Mouse (Mus musculus) stomach, postnatal 0 days (tissue): ENCODE results near the gene Cenpl. TPM values are rescaled to one million over a fixed set of nuclear protein-coding genes. Genes with fewer than 3 reads are reported as not detected.

Experiments
- ATAC-seq: fragments of 200-750 bp; cut with Nextera tagmentation; 2 replicates; pipeline ENCODE4 v1.8.0; 2017; ENCODE audit not compliant: low FRiP score, low TSS enrichment
- DNase-seq: peaks from one replicate; pipeline ENCODE4 v3.0.0-alpha.2; 2016; ENCODE audit warnings: low spot score
- H3K27ac ChIP-seq: fragments of 300-500 bp; sonication (generic); replicated peaks from 2 replicates; pipeline ENCODE4 v1.5.1; 2014; ENCODE audit warnings: mild to moderate bottlenecking, control low read depth
- H3K27me3 ChIP-seq: fragments of 300-500 bp; sonication (generic); 2 replicates; pipeline ENCODE4 v1.6.1; 2014; ENCODE audit warnings: low read length; ENCODE audit not compliant: control insufficient read depth, insufficient read depth
- H3K36me3 ChIP-seq: fragments of 300-500 bp; sonication (generic); 2 replicates; pipeline ENCODE4 v1.6.1; 2014; ENCODE audit warnings: low read length, mixed read lengths; ENCODE audit not compliant: control insufficient read depth, insufficient read depth
- H3K4me1 ChIP-seq: fragments of 300-500 bp; sonication (generic); replicated peaks from 2 replicates; pipeline ENCODE4 v1.6.1; 2014; ENCODE audit warnings: antibody characterized with exemption; ENCODE audit not compliant: control insufficient read depth, insufficient read depth
- H3K4me2 ChIP-seq: fragments of 300-500 bp; sonication (generic); replicated peaks from 2 replicates; pipeline ENCODE4 v1.6.1; 2014; ENCODE audit warnings: low read depth, mild to moderate bottlenecking, control low read depth, moderate library complexity
- H3K4me3 ChIP-seq: fragments of 300-500 bp; sonication (generic); 2 replicates; pipeline ENCODE4 v1.5.1; 2014; ENCODE audit warnings: low read depth, low read length, control low read depth
- H3K9ac ChIP-seq: fragments of 300-500 bp; sonication (generic); 2 replicates; pipeline ENCODE4 v1.6.1; 2014; ENCODE audit warnings: mild to moderate bottlenecking, low read length, control low read depth, mixed read lengths
- H3K9me3 ChIP-seq: fragments of 300-500 bp; sonication (generic); 2 replicates; pipeline ENCODE4 v1.6.1; 2016; ENCODE audit warnings: low read length; ENCODE audit not compliant: control insufficient read depth
- CTCF ChIP-seq: IDR thresholded peaks from 2 replicates; pipeline ENCODE4 v1.5.1; 2016; ENCODE audit warnings: antibody characterized with exemption, low read depth, mild to moderate bottlenecking, moderate library complexity
- EP300 ChIP-seq: optimal IDR thresholded peaks from 2 replicates; pipeline ENCODE3; 2016; ENCODE audit warnings: antibody characterized with exemption
- WGBS: fragments of 180-500 bp; shearing (Covaris S2); extraction: QIAGEN DNeasy Blood & Tissue Kit; methylation state at CpG from one replicate; pipeline ENCODE4 v1.1.7; 2014; 5-methylcytosine and 5-hydroxymethylcytosine counted together
- polyA plus RNA-seq: library from polyadenylated mRNA; unstranded; fragments of >200 nt; fragmentation: Nextera tagmentation; extraction: Ambion mirVana; gene quantifications from 2 replicates; pipeline ENCODE4 v1.2.1, GENCODE M21; 2015

Gene Cenpl
- polyA plus RNA-seq, 1 experiment from 2014 or later = 10.2 TPM

DNA sequence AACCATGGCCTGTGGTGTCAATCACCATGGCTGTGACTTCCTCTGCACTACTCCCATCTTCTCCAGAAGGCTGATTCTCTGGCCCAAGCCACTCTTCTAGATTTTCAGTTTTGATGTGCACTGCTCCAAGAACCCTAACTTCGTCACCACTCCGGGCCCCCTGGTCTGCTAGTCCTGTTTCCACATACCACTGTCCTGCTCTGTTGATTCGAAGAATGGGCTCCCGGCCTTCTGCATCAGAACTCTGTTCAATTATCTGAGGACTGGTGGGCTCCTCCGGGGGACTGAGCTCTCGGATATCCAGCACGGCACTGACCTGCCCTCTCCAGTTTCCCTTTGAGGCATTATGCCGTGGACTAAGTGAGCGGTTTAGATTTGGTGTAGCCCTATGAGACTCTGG is 38.6 kb upstream of the Cenpl start:
- Histone ChIP-seq H3K27me3 (no peaks in the 10 kb centered on the region), H3K9me3 (no peaks in the 10 kb centered on the region), H3K27ac (no peak overlapping the region), H3K4me3 (no peak overlapping the region), H3K9ac (no peak overlapping the region), H3K36me3 (peaks cover 8% of the 10 kb centered on the region), H3K4me2 (no peak overlapping the region), H3K4me1 (no peaks in the 10 kb centered on the region; the same call in 1 of the 2 replicates)
- DNase-seq (no peak), ATAC-seq (no peak)
- TF ChIP-seq EP300 = no peak
- no peak for TF ChIP-seq CTCF
- 90% methylated on average over 9 of the region's 9 CpGs for WGBS

DNA sequence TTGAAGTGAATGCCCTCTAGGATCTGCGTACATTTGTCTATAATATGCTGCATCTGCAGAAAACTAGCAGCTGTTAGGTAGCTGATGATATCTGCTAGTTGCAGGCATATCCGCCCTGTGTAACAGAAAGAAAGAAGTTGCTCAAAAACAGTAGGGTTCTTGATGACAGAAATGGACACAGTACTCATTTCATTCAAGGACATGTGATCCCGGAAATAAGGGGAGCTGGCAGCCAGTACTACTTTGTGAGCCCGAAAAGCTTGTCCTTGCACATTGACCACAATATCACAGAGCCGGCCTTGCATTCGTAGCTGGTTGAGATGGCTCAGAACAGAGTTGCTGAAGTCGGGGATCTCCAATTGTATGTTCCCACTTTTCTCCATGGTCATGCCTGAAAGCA is 38.2 kb upstream of the Cenpl start:
- DNase-seq = no peak
- H3K9me3 ChIP-seq = no peaks in the 10 kb centered on the region
- no peak for TF ChIP-seq CTCF
- no peak for TF ChIP-seq EP300
- H3K27ac ChIP-seq = no peak overlapping the region
- no peaks in the 10 kb centered on the region for H3K27me3 ChIP-seq
- WGBS = 91% methylated on average over 7 of the region's 7 CpGs
- no peak for ATAC-seq
- H3K4me2 ChIP-seq = no peak overlapping the region
- no peaks in the 10 kb centered on the region; the same call in 1 of the 2 replicates for H3K4me1 ChIP-seq
- H3K4me3 ChIP-seq = no peak overlapping the region
- H3K9ac ChIP-seq = no peak overlapping the region
- H3K36me3 ChIP-seq = peaks cover 8% of the 10 kb centered on the region

DNA sequence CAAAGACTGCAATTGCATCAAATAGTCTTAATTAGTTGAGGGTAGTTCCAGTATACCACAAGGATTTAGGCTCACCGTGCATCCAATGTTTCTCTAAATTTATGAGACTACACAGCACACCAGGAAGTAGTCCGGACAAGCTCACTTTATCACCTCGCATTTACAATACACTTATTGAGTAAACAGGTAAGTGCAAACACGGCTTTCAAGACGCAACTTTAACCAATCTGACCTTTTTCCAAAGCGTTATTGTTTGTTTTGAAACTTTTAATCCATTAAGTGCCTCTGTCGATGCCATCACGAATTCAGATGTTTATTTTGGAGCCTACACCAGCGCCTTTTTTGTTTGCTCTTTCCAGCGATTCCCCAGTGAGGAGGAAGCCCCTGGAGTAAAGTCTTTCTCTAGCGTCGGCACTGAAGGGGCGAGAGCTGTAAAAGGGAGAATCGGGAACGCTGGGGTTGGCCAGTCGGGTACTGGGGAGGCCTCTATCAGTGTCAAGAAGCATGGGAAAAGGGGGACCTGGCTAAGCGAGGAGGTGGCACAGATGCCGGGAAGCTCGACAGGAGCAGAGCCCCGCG is 36.6 kb upstream of the Cenpl start:
- peaks cover 11% of the 10 kb centered on the region for H3K36me3 ChIP-seq

DNA sequence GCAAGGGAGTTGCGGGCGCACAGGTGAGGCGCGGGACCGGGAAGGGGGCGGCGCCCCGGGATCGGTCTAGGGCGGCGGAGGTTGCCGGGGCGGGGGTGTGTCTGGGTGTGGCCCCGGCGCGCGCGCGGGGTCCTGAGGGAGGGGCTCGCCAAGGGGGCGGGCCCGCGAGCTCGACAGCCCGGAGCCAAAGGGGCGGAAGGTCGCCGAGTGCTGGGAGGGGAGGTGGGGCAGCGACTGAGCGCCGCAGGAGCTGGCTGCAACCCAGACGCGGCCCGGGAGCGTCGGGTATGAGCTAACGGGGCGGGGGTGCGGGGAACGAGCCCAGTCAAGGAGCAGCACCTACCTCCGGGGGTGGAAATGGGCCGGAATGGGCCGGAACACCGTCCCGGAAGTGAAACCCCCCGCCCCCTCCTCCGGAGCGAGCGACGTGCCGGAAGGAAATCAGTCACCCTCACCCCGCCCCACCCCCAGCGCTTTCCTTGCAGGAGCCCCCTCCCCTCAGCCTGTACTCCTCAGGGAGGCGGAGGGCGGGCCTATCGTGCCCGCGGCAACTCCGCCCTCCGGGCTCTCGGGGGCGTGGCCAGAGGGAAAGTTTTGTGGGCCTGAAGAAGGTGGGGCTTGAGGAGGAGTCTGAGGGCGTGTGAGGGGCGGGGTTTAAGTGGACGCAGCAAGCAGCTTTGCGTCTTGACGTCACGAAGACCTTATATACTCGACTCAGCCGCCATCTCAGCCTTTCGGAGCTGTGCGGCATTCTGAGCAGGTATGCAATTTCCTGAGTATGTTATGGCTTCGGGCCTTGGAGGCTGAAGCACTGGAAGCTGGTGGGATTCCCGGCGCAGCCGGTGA is 35.9 kb upstream of the Cenpl start, which contains the start of gene Zbtb37:
Gene Zbtb37, minus strand, starts transcription at position 415 of the 846 bp plus-strand sequence.
- no peaks in the 10 kb centered on the region; the same call in 1 of the 2 replicates for H3K4me1 ChIP-seq
- H3K27me3 ChIP-seq = no peaks in the 10 kb centered on the region
- peak within 1 kb of the TSS; percentile 96 for H3K27ac ChIP-seq
- peak within 1 kb of the TSS; percentile 84 for H3K4me3 ChIP-seq
- peak within 1 kb of the TSS; percentile 70 for H3K4me2 ChIP-seq
- no peak for TF ChIP-seq CTCF
- TF ChIP-seq EP300 = peak; percentile 78
- H3K36me3 ChIP-seq = peaks cover 16% of the 10 kb centered on the region
- H3K9me3 ChIP-seq = no peaks in the 10 kb centered on the region
- peak within 1 kb of the TSS; percentile 88 for H3K9ac ChIP-seq
- ATAC-seq (peak; percentile 94), DNase-seq (peak; percentile 99)
- under 1% methylated on average over 66 of the region's 76 CpGs for WGBS

More for the DNA sequence above, 36.6 kb upstream of the Cenpl start:
- Histone ChIP-seq H3K9ac (peak overlapping the region; percentile 88), H3K27ac (peak overlapping the region; percentile 96), H3K4me3 (peak overlapping the region; percentile 84), H3K4me1 (no peaks in the 10 kb centered on the region; the same call in 1 of the 2 replicates), H3K27me3 (no peaks in the 10 kb centered on the region), H3K9me3 (no peaks in the 10 kb centered on the region), H3K4me2 (peak overlapping the region; percentile 58)
- TF ChIP-seq EP300 (no peak), CTCF (no peak)
- 1% methylated on average over 21 of the region's 21 CpGs for WGBS
- DNase-seq (no peak), ATAC-seq (peak; percentile 22; the same call in 1 of the 2 replicates)

DNA sequence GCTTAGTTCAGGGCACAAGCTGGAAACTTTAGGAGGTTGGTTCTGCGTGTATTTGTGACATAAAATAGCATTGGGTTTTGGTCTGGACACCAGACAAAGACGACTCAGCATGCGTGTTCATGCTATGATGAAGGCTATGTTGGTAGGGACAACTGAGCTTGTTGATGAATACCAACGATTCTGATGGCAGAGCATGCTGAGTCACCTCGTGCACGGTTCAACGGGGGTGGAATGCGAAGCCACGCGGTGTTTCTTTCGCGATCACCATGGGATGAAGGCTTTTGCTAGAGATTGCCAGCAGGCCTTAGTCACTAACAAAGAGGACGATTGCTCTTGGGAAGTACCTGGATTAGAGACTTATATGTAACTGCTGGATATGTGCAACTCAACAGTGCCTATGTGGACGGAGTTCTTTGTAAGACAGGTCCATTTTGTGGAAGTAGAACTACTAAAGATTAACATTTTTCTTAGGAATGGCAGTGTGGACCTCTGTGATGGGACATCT is 35.2 kb upstream of the Cenpl start:
- peak overlapping the region; percentile 70 for H3K4me2 ChIP-seq
- H3K9ac ChIP-seq = peak overlapping the region; percentile 88
- H3K27me3 ChIP-seq = no peaks in the 10 kb centered on the region
- no peaks in the 10 kb centered on the region; the same call in 1 of the 2 replicates for H3K4me1 ChIP-seq
- H3K36me3 ChIP-seq = peaks cover 16% of the 10 kb centered on the region
- no peaks in the 10 kb centered on the region for H3K9me3 ChIP-seq
- 1% methylated on average over 14 of the region's 14 CpGs for WGBS
- ATAC-seq = peak; percentile 50
- H3K4me3 ChIP-seq = peak overlapping the region; percentile 84
- TF ChIP-seq EP300 = no peak
- TF ChIP-seq CTCF = no peak
- DNase-seq = peak; percentile 66
- peak overlapping the region; percentile 96 for H3K27ac ChIP-seq
